Mouse (Mus musculus): ENCODE measurements around the gene P4hb.

DNA sequence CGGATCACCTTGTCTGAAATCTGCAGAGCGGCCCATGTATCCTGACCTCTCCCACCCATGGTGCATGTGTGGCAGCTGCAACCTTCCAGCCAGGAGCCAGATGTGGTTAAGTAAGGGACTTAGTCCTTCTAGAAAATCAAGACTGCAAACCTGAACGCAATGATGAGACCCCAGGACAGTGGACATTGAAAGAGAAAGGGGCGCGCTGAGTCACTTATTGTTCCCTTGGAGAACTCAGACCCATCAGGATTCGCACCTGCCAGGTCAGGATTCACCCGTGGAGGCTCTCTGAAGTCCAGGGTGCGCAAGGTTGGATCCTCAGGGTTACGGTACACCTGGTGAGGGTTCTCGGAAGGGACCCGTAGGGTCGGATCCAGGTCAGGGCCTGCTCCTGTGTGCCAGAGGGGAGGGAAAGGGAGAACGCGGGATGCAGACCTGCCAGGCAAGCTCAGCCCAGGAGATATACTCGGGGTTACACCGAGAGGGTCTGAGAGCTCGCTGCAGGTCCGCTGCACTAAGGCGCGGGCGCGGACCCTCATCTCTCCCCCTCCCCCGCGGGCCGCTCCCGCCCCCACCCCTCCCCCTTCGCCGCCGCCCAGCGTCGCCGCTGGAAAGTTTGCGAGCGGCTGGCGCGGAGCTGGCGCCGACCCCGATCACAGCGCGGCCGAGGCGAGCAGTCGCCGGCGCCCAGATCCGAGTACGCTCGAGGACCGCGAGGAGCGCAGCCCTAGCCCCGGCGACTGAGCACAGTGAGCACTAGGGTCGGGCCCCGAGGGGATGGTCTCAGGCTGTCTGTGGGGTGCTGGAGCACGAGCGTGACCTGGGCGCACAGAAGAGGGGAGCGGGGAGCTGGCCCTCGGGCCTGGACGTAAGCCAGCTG is 42.7 kb downstream of the P4hb start, which contains the start of gene Gcgr:
- TF ChIP-seq CTCF (IDR thresholded peaks at IDR 0.05; ENCODE audit: control insufficient read depth, insufficient read depth, insufficient read length), result no peak
- TF ChIP-seq CEBPB (IDR thresholded peaks at IDR 0.05; ENCODE audit: low read depth), result no peak

Measured in C2C12 (cell line).